Mouse (Mus musculus): ENCODE measurements around the gene Slco3a1. TPM values are rescaled to one million over a fixed set of nuclear protein-coding genes. Genes with fewer than 3 reads are reported as not detected.

Slco3a1 gene
- total RNA-seq, 1 experiment = 9.0 TPM

DNA sequence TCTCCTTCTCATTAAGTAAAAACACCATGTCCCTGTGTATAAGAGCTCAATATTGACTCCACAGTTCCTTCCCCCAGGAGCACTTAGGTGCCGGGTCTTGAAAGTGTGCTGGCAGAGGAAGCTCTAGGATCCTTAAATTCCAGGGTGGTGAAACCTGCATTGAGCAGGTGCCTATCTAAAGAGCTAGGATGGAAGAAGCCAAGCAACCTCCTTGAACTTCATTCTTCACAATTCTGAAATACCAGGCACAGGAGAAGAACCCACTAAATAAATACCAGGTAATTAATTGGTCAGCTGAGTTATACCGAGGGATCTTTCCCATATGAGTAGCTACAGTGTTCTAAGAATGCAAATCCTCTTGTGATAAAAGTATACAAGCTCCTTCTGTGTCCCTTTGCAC is 117.9 kb downstream of the Slco3a1 start:
- Histone ChIP-seq H3K27ac (ENCODE audit: insufficient read depth, low read depth, low read length, poor library complexity, severe bottlenecking) (no peak overlapping the region), H3K9ac (ENCODE audit: insufficient read depth, low read depth, low read length, poor library complexity, severe bottlenecking) (no peak overlapping the region), H3K4me1 (ENCODE audit: control insufficient read depth in 2 of 2, insufficient read depth in 2 of 2, low read length in 2 of 2, poor library complexity in 1 of 2) (no peaks in the 10 kb centered on the region), H3K9me3 (ENCODE audit: control insufficient read depth, insufficient read depth, low read depth, low read length) (no peaks in the 10 kb centered on the region), H3K4me3 (ENCODE audit: insufficient read depth in 1 of 2, low read depth in 1 of 2, low read length in 2 of 2, poor library complexity in 1 of 2, severe bottlenecking in 1 of 2) (no peak overlapping the region), H3K36me3 (ENCODE audit: control insufficient read depth, insufficient read depth, low read length, poor library complexity, severe bottlenecking) (no peaks in the 10 kb centered on the region)
- DNase-seq (ENCODE audit: low read depth, low spot score) = no peak
- TF ChIP-seq ZNF384 (IDR thresholded peaks at IDR 0.05; ENCODE audit: low read depth, low read length) (no peak), HCFC1 (IDR thresholded peaks at IDR 0.05; ENCODE audit: borderline replicate concordance, insufficient read depth, low read length) (no peak), ZC3H11A (IDR thresholded peaks at IDR 0.05; ENCODE audit: borderline replicate concordance, low read depth, low read length) (no peak), CHD2 (IDR thresholded peaks at IDR 0.05; ENCODE audit: low read depth, low read length) (no peak), MAFK (IDR thresholded peaks at IDR 0.05; ENCODE audit: insufficient read depth, low read depth, low read length) (no peak)
- in situ Hi-C loops (cut with MboI; ENCODE audit: low sequenced_read_pairs in 2 of 2, unreplicated experiment in 2 of 2) = no loop called here

DNA sequence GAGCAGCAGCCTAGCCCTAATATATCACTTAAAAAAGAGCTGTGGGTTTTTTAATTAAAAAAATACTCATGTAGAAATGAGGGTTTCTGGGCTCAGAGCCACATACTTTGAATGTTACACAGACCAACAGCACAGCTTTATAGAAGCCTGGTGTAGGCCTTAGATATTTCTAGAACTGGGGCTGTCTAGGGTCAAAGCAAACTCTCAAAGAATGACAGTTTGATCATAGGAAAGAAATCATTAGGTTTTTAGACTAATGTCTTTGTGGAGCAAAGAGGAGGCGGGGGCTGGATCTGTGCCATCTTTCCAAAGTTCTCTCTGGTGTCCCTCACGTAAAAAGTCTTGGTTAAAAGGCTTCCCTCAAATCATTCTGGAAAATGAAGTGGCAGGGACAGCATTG is 121.6 kb downstream of the Slco3a1 start:
- in situ Hi-C loops (cut with MboI; ENCODE audit: low sequenced_read_pairs in 2 of 2, unreplicated experiment in 2 of 2) = no loop called here
- no peak for TF ChIP-seq MAFK (IDR thresholded peaks at IDR 0.05; ENCODE audit: insufficient read depth, low read depth, low read length)
- no peak for TF ChIP-seq CHD2 (IDR thresholded peaks at IDR 0.05; ENCODE audit: low read depth, low read length)
- no peak for TF ChIP-seq HCFC1 (IDR thresholded peaks at IDR 0.05; ENCODE audit: borderline replicate concordance, insufficient read depth, low read length)
- no peak for TF ChIP-seq ZC3H11A (IDR thresholded peaks at IDR 0.05; ENCODE audit: borderline replicate concordance, low read depth, low read length)
- no peak for TF ChIP-seq ZNF384 (IDR thresholded peaks at IDR 0.05; ENCODE audit: low read depth, low read length)
- no peak overlapping the region for H3K4me3 ChIP-seq (ENCODE audit: insufficient read depth in 1 of 2, low read depth in 1 of 2, low read length in 2 of 2, poor library complexity in 1 of 2, severe bottlenecking in 1 of 2)

DNA sequence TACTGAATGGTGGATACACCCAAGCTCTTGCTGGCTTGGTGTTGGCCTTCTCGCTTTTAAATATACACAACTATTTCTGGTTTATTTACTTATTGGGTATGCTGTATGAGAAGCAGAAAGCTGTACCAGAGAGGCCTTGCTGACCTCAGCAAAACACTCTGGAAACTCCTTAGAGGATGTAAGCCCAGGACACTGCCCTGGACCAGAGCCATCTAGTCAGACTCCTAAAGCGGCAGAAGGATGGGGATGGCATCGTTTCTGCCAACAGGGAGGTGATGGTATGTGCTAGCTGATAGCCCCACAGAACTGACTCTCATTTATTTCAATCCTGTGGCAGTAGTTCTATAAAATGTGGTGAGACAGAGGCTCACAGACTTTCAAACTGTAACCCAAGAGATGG is 125.3 kb downstream of the Slco3a1 start:
- Histone ChIP-seq H3K27ac (ENCODE audit: insufficient read depth, low read depth, low read length, poor library complexity, severe bottlenecking) (no peak overlapping the region), H3K9ac (ENCODE audit: insufficient read depth, low read depth, low read length, poor library complexity, severe bottlenecking) (no peak overlapping the region), H3K9me3 (ENCODE audit: control insufficient read depth, insufficient read depth, low read depth, low read length) (no peaks in the 10 kb centered on the region), H3K36me3 (ENCODE audit: control insufficient read depth, insufficient read depth, low read length, poor library complexity, severe bottlenecking) (no peaks in the 10 kb centered on the region), H3K4me1 (ENCODE audit: control insufficient read depth in 2 of 2, insufficient read depth in 2 of 2, low read length in 2 of 2, poor library complexity in 1 of 2) (no peaks in the 10 kb centered on the region), H3K4me3 (ENCODE audit: insufficient read depth in 1 of 2, low read depth in 1 of 2, low read length in 2 of 2, poor library complexity in 1 of 2, severe bottlenecking in 1 of 2) (no peak overlapping the region)
- no peak for DNase-seq (ENCODE audit: low read depth, low spot score)
- TF ChIP-seq CHD2 (IDR thresholded peaks at IDR 0.05; ENCODE audit: low read depth, low read length) (no peak), ZC3H11A (IDR thresholded peaks at IDR 0.05; ENCODE audit: borderline replicate concordance, low read depth, low read length) (no peak), ZNF384 (IDR thresholded peaks at IDR 0.05; ENCODE audit: low read depth, low read length) (no peak), HCFC1 (IDR thresholded peaks at IDR 0.05; ENCODE audit: borderline replicate concordance, insufficient read depth, low read length) (no peak), MAFK (IDR thresholded peaks at IDR 0.05; ENCODE audit: insufficient read depth, low read depth, low read length) (no peak)
- in situ Hi-C loops (cut with MboI; ENCODE audit: low sequenced_read_pairs in 2 of 2, unreplicated experiment in 2 of 2) = no loop called here

More for the DNA sequence above, 121.6 kb downstream of the Slco3a1 start:
- no peak for DNase-seq (ENCODE audit: low read depth, low spot score)
- Histone ChIP-seq H3K9ac (ENCODE audit: insufficient read depth, low read depth, low read length, poor library complexity, severe bottlenecking) (no peak overlapping the region), H3K27ac (ENCODE audit: insufficient read depth, low read depth, low read length, poor library complexity, severe bottlenecking) (no peak overlapping the region), H3K4me1 (ENCODE audit: control insufficient read depth in 2 of 2, insufficient read depth in 2 of 2, low read length in 2 of 2, poor library complexity in 1 of 2) (no peaks in the 10 kb centered on the region), H3K9me3 (ENCODE audit: control insufficient read depth, insufficient read depth, low read depth, low read length) (no peaks in the 10 kb centered on the region), H3K36me3 (ENCODE audit: control insufficient read depth, insufficient read depth, low read length, poor library complexity, severe bottlenecking) (no peaks in the 10 kb centered on the region)

DNA sequence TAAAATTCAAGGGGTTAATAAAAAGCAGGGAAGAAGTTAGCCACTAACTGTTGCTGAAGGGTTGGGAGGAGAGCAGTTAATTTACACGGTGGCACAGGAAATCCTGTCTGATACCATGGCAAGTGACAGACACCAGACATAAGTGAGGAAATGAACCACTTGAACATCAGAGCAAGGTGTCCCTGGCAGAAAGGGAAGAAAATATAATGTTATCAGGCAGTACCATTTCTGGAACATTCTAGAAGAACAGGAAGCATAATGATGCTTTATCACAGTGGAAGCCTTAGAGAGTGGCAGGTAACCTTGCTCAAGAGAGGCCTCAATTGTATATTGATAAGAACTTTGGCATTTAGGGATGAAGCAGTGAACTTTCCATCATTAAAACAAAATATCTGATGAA is 127.4 kb downstream of the Slco3a1 start:
- Histone ChIP-seq H3K27ac (ENCODE audit: insufficient read depth, low read depth, low read length, poor library complexity, severe bottlenecking) (no peak overlapping the region), H3K9me3 (ENCODE audit: control insufficient read depth, insufficient read depth, low read depth, low read length) (no peaks in the 10 kb centered on the region), H3K9ac (ENCODE audit: insufficient read depth, low read depth, low read length, poor library complexity, severe bottlenecking) (no peak overlapping the region), H3K4me1 (ENCODE audit: control insufficient read depth in 2 of 2, insufficient read depth in 2 of 2, low read length in 2 of 2, poor library complexity in 1 of 2) (no peaks in the 10 kb centered on the region), H3K4me3 (ENCODE audit: insufficient read depth in 1 of 2, low read depth in 1 of 2, low read length in 2 of 2, poor library complexity in 1 of 2, severe bottlenecking in 1 of 2) (no peak overlapping the region), H3K36me3 (ENCODE audit: control insufficient read depth, insufficient read depth, low read length, poor library complexity, severe bottlenecking) (no peaks in the 10 kb centered on the region)
- TF ChIP-seq MAFK (IDR thresholded peaks at IDR 0.05; ENCODE audit: insufficient read depth, low read depth, low read length) = no peak
- no peak for TF ChIP-seq CHD2 (IDR thresholded peaks at IDR 0.05; ENCODE audit: low read depth, low read length)
- TF ChIP-seq ZC3H11A (IDR thresholded peaks at IDR 0.05; ENCODE audit: borderline replicate concordance, low read depth, low read length) = no peak
- no peak for TF ChIP-seq HCFC1 (IDR thresholded peaks at IDR 0.05; ENCODE audit: borderline replicate concordance, insufficient read depth, low read length)
- no peak for TF ChIP-seq ZNF384 (IDR thresholded peaks at IDR 0.05; ENCODE audit: low read depth, low read length)
- in situ Hi-C loops (cut with MboI; ENCODE audit: low sequenced_read_pairs in 2 of 2, unreplicated experiment in 2 of 2) = no loop called here
- DNase-seq (ENCODE audit: low read depth, low spot score) = no peak

DNA sequence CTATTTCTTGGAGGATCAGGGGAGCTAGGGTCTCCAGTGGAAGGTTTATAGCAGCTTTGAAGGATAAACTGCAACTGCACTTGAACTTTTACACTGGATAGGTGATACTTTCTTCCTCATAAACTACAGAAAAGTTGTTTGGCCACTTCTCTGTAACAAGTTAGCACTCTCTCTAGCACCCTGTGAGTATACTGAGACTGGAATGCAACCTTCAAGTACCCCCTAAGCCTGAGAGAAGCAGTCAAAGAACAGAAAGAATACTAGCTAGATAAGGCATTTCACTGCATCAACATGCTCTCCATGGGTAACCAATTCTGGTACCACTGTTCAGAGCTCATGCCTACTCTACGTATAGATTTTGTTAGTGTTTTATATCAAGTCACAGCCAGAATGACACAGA is 128.6 kb downstream of the Slco3a1 start:
- Histone ChIP-seq H3K27ac (ENCODE audit: insufficient read depth, low read depth, low read length, poor library complexity, severe bottlenecking) (no peak overlapping the region), H3K4me3 (ENCODE audit: insufficient read depth in 1 of 2, low read depth in 1 of 2, low read length in 2 of 2, poor library complexity in 1 of 2, severe bottlenecking in 1 of 2) (no peak overlapping the region), H3K9me3 (ENCODE audit: control insufficient read depth, insufficient read depth, low read depth, low read length) (no peaks in the 10 kb centered on the region), H3K36me3 (ENCODE audit: control insufficient read depth, insufficient read depth, low read length, poor library complexity, severe bottlenecking) (no peaks in the 10 kb centered on the region), H3K4me1 (ENCODE audit: control insufficient read depth in 2 of 2, insufficient read depth in 2 of 2, low read length in 2 of 2, poor library complexity in 1 of 2) (no peaks in the 10 kb centered on the region), H3K9ac (ENCODE audit: insufficient read depth, low read depth, low read length, poor library complexity, severe bottlenecking) (no peak overlapping the region)
- in situ Hi-C loops (cut with MboI; ENCODE audit: low sequenced_read_pairs in 2 of 2, unreplicated experiment in 2 of 2) = no loop called here
- no peak for DNase-seq (ENCODE audit: low read depth, low spot score)
- no peak for TF ChIP-seq ZC3H11A (IDR thresholded peaks at IDR 0.05; ENCODE audit: borderline replicate concordance, low read depth, low read length)
- no peak for TF ChIP-seq HCFC1 (IDR thresholded peaks at IDR 0.05; ENCODE audit: borderline replicate concordance, insufficient read depth, low read length)
- no peak for TF ChIP-seq CHD2 (IDR thresholded peaks at IDR 0.05; ENCODE audit: low read depth, low read length)
- no peak for TF ChIP-seq MAFK (IDR thresholded peaks at IDR 0.05; ENCODE audit: insufficient read depth, low read depth, low read length)
- no peak for TF ChIP-seq ZNF384 (IDR thresholded peaks at IDR 0.05; ENCODE audit: low read depth, low read length)
